Mouse (Mus musculus) ES-E14 (cell line): ENCODE measurements around the gene Cryba4. TPM values are rescaled to one million over a fixed set of nuclear protein-coding genes. Genes with fewer than 3 reads are reported as not detected.
A peak's percentile ranks its signal among the peaks of the same experiment; 100 is the strongest.

Experiments
- DNase-seq: peaks from one replicate; pipeline ENCODE4 v3.0.0-alpha.2; 2013; ENCODE audit warnings: low read depth, low spot score
- H3K27ac ChIP-seq: 2 replicates; pipeline ENCODE4 v1.5.1; 2012; ENCODE audit warnings: low read depth, mild to moderate bottlenecking, low read length, moderate library complexity, mixed read lengths; ENCODE audit not compliant: poor library complexity, insufficient read depth, severe bottlenecking
- H3K36me3 ChIP-seq: 2 replicates; pipeline ENCODE4 v1.6.1; 2012; ENCODE audit warnings: mild to moderate bottlenecking, low read length, moderate library complexity, mixed read lengths; ENCODE audit not compliant: control insufficient read depth, poor library complexity, insufficient read depth, severe bottlenecking
- H3K4me1 ChIP-seq, 2 experiments: fragments of 150-350 bp in 1 of 2; sonication (generic) in 1 of 2; 2 replicates each; pipeline ENCODE4 v1.6.1; 2012; ENCODE audit warnings: low read length in 2 of 2, mild to moderate bottlenecking in 1 of 2, mixed read lengths in 1 of 2; ENCODE audit not compliant: control insufficient read depth in 2 of 2, insufficient read depth in 2 of 2, poor library complexity in 1 of 2
- H3K4me3 ChIP-seq, 2 experiments: fragments of 150-350 bp in 1 of 2; sonication (generic) in 1 of 2; 2 replicates each; pipeline ENCODE4 v1.5.1; 2012; ENCODE audit warnings: low read length in 2 of 2, low read depth in 1 of 2, mild to moderate bottlenecking in 1 of 2, mixed read lengths in 1 of 2; ENCODE audit not compliant: insufficient read depth in 1 of 2, poor library complexity in 1 of 2, severe bottlenecking in 1 of 2
- H3K9ac ChIP-seq: 2 replicates; pipeline ENCODE4 v1.6.1; 2012; ENCODE audit warnings: low read depth, mild to moderate bottlenecking, low read length, mixed read lengths; ENCODE audit not compliant: poor library complexity, insufficient read depth, severe bottlenecking
- H3K9me3 ChIP-seq: fragments of 150-350 bp; sonication (generic); 2 replicates; pipeline ENCODE4 v1.6.1; 2012; ENCODE audit warnings: low read depth, mild to moderate bottlenecking, low read length; ENCODE audit not compliant: control insufficient read depth, insufficient read depth
- CHD2 ChIP-seq: IDR thresholded peaks from 2 replicates; pipeline ENCODE4 v1.6.1; 2014; ENCODE audit warnings: mild to moderate bottlenecking, low read depth, low read length, inconsistent platforms
- HCFC1 ChIP-seq: IDR thresholded peaks from 2 replicates; pipeline ENCODE4 v1.6.1; 2012; ENCODE audit warnings: low read length, inconsistent platforms, borderline replicate concordance; ENCODE audit not compliant: insufficient read depth
- MAFK ChIP-seq: IDR thresholded peaks from 2 replicates; pipeline ENCODE4 v1.6.1; 2014; ENCODE audit warnings: mild to moderate bottlenecking, low read depth, low read length, inconsistent platforms; ENCODE audit not compliant: insufficient read depth
- ZC3H11A ChIP-seq: IDR thresholded peaks from 2 replicates; pipeline ENCODE4 v1.6.1; 2012; ENCODE audit warnings: low read depth, mild to moderate bottlenecking, inconsistent platforms, low read length, borderline replicate concordance
- ZNF384 ChIP-seq: IDR thresholded peaks from 2 replicates; pipeline ENCODE4 v1.6.1; 2012; ENCODE audit warnings: low read depth, low read length, inconsistent platforms
- in situ Hi-C, 2 experiments: fragments of 600-800 bp; cut with MboI; formaldehyde crosslinking; loops; one replicate each; pipeline ENCODE4 v1.15.1; 2025; ENCODE audit warnings: low sequenced_read_pairs in 2 of 2, inconsistent platforms in 1 of 2; ENCODE audit not compliant: unreplicated experiment in 2 of 2
- total RNA-seq: library from RNA; depleted of rRNA; stranded (reverse); fragments of 300-350 nt; gene quantifications from 2 replicates; pipeline ENCODE4 v1.2.3, GENCODE M21; 2012

Gene Cryba4
- total RNA-seq, 1 experiment: 0.31 TPM

DNA sequence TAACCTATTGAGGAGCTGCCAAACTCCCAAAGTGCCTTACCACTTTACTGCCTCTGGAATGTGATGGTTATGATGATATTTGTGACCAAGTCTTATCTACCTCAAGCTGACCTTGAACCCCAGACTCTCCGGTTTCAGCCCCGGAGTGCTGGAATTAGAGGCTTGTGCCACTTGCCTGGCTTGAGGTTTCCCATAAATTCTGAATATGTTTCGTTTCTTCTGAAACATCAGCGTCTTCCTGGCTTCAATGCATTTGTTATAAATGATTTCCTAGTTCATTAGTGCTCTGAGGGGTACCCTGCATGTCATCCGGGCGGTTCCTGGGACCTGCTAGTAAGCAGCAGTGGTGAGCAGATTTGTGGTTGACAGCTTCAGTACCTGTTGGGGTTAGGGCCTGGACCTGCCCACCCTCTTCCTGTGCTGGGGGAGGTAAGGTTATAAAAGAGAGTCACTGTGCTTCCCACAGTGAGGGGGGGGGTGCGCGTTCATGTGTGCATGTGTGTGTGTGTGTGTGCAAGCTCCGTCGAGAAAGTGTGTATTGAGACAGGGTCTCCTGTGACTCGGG lies 25.7 kb upstream of the Cryba4 start:
- no peak overlapping the region for H3K9ac ChIP-seq
- peak overlapping the region in 1 of 2 experiments; percentile 70; a peak in 1 of 4 replicates for H3K4me3 ChIP-seq

DNA sequence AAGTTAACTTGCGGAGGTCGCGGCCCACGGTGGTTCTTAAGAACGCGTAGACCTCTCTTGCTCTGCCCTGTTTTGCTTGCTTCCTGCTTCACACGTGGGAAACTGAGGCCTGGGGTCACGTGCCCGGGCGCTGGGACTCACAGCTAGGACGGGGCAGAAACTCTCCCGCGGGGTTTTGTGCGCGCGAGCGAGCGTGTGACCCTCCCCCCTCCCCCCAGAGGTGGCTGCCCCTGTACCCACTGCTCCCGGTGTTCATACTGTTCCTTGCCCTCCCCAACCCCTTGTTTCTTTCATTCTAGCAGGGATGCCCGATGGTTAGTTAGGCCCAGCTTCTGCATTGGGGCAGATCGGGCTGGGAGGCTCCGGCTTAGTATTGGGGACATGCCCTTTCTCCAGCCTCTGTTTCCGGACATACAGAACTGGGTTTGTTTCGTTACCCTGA lies 24.6 kb upstream of the Cryba4 start:
- DNase-seq: no peak
- Histone ChIP-seq H3K27ac (peak overlapping the region; percentile 37), H3K4me3 (peak overlapping the region; percentile 70 to 92), H3K9ac (peak overlapping the region; percentile 92), H3K36me3 (no peaks in the 10 kb centered on the region), H3K9me3 (no peaks in the 10 kb centered on the region), H3K4me1 (peaks cover 11 to 17% of the 10 kb centered on the region in 2 experiments)
- in situ Hi-C loops: no loop called here
- TF ChIP-seq CHD2 (peak; percentile 29; the same call in 1 of the 2 replicates), HCFC1 (no peak)

More for the DNA sequence above, 25.7 kb upstream of the Cryba4 start:
- TF ChIP-seq MAFK (no peak), ZC3H11A (no peak), ZNF384 (no peak)
- Histone ChIP-seq H3K4me1 (peaks cover 11 to 23% of the 10 kb centered on the region in 2 experiments), H3K36me3 (no peaks in the 10 kb centered on the region), H3K9me3 (no peaks in the 10 kb centered on the region), H3K27ac (no peak overlapping the region)
- DNase-seq: no peak
- in situ Hi-C loops: no loop called here

DNA sequence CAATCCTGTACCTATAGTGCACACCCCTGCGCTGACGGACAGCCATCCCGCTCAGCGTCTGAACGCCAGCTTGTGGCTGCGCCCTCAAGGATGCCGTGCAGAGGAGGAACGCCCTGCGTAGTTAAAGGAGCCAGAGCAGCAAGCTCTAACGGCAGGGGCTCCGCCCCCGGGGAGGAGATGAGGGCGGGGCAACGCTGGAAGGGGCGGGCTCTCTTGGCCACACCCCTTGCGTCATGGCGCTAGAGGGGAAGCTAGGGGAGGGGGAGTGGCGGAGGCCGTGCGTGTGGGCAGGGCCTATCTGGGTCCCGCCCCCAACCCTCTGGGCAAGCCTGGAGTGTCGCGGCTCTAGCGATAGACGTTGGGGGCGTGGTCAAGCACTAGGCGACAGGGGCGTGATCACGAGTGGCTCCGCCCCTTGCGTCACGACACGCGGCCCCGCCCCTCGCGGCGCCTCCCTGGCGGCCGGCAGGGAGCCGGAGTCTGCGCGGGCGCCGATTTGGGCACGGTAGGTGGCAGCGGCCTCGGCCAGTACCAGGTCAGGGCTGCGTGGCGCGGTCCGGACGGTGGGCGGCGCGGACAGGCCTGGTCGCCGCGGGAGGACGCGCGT lies 24.1 kb upstream of the Cryba4 start, which contains the start of gene Tpst2:
Tpst2 (plus strand) TSS at position 425 of the 607 bp plus-strand sequence.
- DNase-seq: peak; percentile 96
- in situ Hi-C loops: no loop called here
- Histone ChIP-seq H3K36me3 (no peaks in the 10 kb centered on the region), H3K9ac (peak within 1 kb of the TSS; percentile 92), H3K4me1 (peaks cover 8 to 14% of the 10 kb centered on the region in 2 experiments), H3K9me3 (no peaks in the 10 kb centered on the region), H3K4me3 (peak within 1 kb of the TSS; percentile 83 to 92), H3K27ac (peak within 1 kb of the TSS; percentile 37)
- TF ChIP-seq CHD2: no peak
- no peak for TF ChIP-seq ZNF384
- TF ChIP-seq HCFC1: no peak
- TF ChIP-seq ZC3H11A: no peak
- no peak for TF ChIP-seq MAFK

DNA sequence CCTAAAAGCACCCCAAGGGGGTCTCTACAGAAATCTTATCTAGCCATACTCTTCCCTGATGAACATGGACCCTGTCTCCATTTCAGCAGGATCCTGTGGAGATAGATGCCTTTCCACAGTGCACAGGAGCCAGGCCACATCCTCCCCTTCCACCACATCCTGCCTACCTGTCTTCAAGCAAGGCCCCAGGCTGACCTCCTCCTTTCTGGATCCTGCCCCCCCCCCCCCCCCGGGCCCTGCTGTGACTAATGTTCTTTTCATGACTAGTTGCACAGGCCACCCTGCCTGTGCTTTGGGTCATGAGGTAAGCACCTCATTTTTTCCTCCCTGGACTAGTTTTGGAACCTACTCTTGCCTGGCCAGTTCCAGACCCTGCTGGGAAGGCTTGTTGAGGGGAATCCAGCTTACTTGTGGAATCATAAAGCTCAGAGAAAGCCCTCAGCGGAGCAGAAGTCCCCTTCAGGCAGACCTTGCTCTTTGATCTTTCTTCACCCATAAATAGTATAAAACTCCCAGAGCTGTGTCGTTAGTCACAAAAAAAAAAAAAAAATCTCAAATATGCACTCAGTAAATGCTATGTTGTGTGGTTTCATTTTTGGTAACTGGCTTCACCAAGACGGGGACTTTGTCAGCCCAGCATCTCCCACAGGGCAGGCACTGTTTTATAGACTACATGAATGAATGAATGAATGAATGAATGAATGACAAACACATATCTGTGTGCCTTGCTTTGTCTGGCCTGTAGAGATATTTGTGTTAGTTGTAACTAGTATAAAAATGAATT lies 22.9 kb upstream of the Cryba4 start:
- DNase-seq: no peak
- H3K4me3 ChIP-seq: no peak overlapping the region
- TF ChIP-seq CHD2: no peak
- no peak for TF ChIP-seq ZNF384
- no peak for TF ChIP-seq MAFK
- no peak for TF ChIP-seq HCFC1
- TF ChIP-seq ZC3H11A: no peak
- H3K36me3 ChIP-seq: no peaks in the 10 kb centered on the region
- H3K27ac ChIP-seq: no peak overlapping the region
- H3K9ac ChIP-seq: no peak overlapping the region
- no peaks in the 10 kb centered on the region for H3K9me3 ChIP-seq
- H3K4me1 ChIP-seq: peaks cover 4 to 9% of the 10 kb centered on the region in 2 experiments
- in situ Hi-C loops: no loop called here
